Mouse (Mus musculus) small intestine, adult 2 months (tissue): ENCODE data around the gene Clec16a.

Source experiments
- CTCF ChIP-seq: fragments of 200-500 bp; IDR thresholded peaks from 2 replicates; pipeline ENCODE4 v1.5.1; 2012; ENCODE audit warnings: low read depth, mild to moderate bottlenecking, control low read depth, inconsistent platforms, low read length, moderate library complexity, mixed read lengths; ENCODE audit not compliant: insufficient replicate concordance, insufficient read length; ENCODE audit errors: extremely low read depth
- POLR2A ChIP-seq: fragments of 200-500 bp; IDR thresholded peaks from 2 replicates; pipeline ENCODE4 v1.6.1; 2012; ENCODE audit warnings: low read depth, mild to moderate bottlenecking, control low read depth, inconsistent platforms, low read length, moderate library complexity

DNA sequence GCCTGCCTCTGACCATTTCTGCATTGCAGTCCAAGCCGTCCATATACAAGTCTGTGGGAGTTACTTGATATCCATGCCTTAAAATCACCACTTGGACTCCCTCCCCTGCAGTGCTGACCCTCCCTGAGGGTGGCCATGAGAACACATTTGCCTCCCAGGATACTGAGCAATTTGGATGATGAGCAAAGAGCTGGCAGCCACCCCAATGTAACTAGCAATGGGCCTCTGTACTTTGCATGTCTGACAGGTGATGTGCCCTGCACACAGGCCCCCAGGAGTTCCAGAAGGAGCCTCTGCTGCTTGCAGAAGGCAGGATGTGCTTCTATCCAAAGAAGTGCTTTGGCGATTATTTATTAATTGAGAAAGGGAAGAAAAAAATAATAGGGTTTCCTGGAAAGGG lies 167.9 kb downstream of the Clec16a start:
- no peak for TF ChIP-seq CTCF
- no peak for TF ChIP-seq POLR2A
